Comparison of ENCODE assay signal across 8 mouse cellular contexts in genomic region chr5:125531634-125532033, GRCm38 (mm10). TPM values are rescaled to one million over a fixed set of nuclear protein-coding genes. Genes with fewer than 3 reads are reported as not detected.
DNase-seq lines count a peak whose midpoint lies in the region; TF ChIP-seq lines count a peak whose summit lies in the region.

Tmem132b (plus strand) TSS chr5:125531774.

- TF ChIP-seq CTCF in kidney, adult 2 months (conservative IDR thresholded peaks at IDR 0.05; ENCODE audit: insufficient read depth, insufficient read length, low read depth, low read length): no peak

- no peak within 1 kb of the TSS for H3K4me3 ChIP-seq in kidney, adult 2 months (ENCODE audit: insufficient read depth, low read depth, low read length)

- H3K36me3 ChIP-seq in kidney, adult 2 months (ENCODE audit: control insufficient read depth, insufficient read depth, low read length): no peaks in the 10 kb centered on the region

- H3K27me3 ChIP-seq in kidney, adult 2 months (replicated peaks; ENCODE audit: control insufficient read depth, insufficient read depth, low read length): no peaks in the 10 kb centered on the region

- 4% methylated on average over 25 of the region's 25 CpGs for WGBS in kidney, adult 2 months

- no peaks in the 10 kb centered on the region for H3K4me1 ChIP-seq in kidney, adult 2 months (ENCODE audit: control insufficient read depth, insufficient read depth, low read length)

- DNase-seq in right cerebral cortex, adult 2 months (ENCODE audit: low spot score in 2 of 2): peak; percentile 66 to 71
- DNase-seq in right cerebral cortex, postnatal 14 days: no peak
- DNase-seq in frontal cortex, adult 2 months (ENCODE audit: extremely low spot score in 1 of 2, low spot score in 1 of 2): peak; percentile 49 to 67
- peak; percentile 53 to 66 for DNase-seq in left cerebral cortex, adult 8-10 months (ENCODE audit: low spot score in 2 of 2)
- DNase-seq in neural tube, embryonic 10.5 days (ENCODE audit: extremely low spot score, low spot score): peak; percentile 58
- no peak for DNase-seq in thymus, postnatal 0 days (ENCODE audit: low spot score)
- no peak for DNase-seq in kidney, adult 2 months
- no peak for DNase-seq in thymus, postnatal 36 days

- no peak within 1 kb of the TSS for H3K27ac ChIP-seq in kidney, adult 2 months (ENCODE audit: insufficient read depth, low read depth, low read length)

- TF ChIP-seq POLR2A in kidney, adult 2 months (IDR thresholded peaks at IDR 0.05; ENCODE audit: low read depth, low read length): no peak

RNA-seq across cellular contexts. Expression of gene Tmem132b, which starts in this region (rescaled TPM):
- 22.7 and 26.8 TPM in 2 replicates for polyA plus RNA-seq in frontal cortex, adult 2 months (2012; rRNA removed)
- total RNA-seq in left cerebral cortex, adult 8-10 months (2022): 100 to 1,000 TPM; 123 to 141 (median 129) TPM
- polyA plus RNA-seq in thymus, postnatal 0 days (2015; fragmentation: Nextera tagmentation; extraction: Ambion mirVana): 0.04 TPM in 1 of 2 replicates, not detected in the other
- polyA plus RNA-seq in kidney, adult 2 months (2012; rRNA removed): 0.01 TPM in 1 of 2 replicates, not detected in the other

Comparison
In these comparisons a context has a peak if more than half of its experiments do, and no peak if none do; other contexts are left out.
1. RNA of gene Tmem132b (polyA plus RNA-seq): 22.7 to 26.8 TPM in frontal cortex, adult 2 months; 0.04 TPM in thymus, postnatal 0 days and 0.01 TPM in kidney, adult 2 months; every median in the first group is over 10 times any median in the second.
2. DNase-seq: peak in right cerebral cortex, adult 2 months (2 of 2), frontal cortex, adult 2 months (2 of 2), left cerebral cortex, adult 8-10 months (2 of 2) and neural tube, embryonic 10.5 days (single experiment); none in right cerebral cortex, postnatal 14 days (single experiment), thymus, postnatal 0 days (single experiment), kidney, adult 2 months (single experiment) and thymus, postnatal 36 days (0 of 2).